Mouse (Mus musculus) embryo, embryonic 11 days (tissue): ENCODE results near the gene Deup1.

ENCODE experiments used
- DNase-seq: peaks from one replicate; pipeline ENCODE4 v3.0.0-alpha.2; 2015

Gene Deup1

GRCm38 (mm10) chr9:15531204-15531603 is 96.5 kb downstream of the Deup1 start:
- DNase-seq = no peak

DNA sequence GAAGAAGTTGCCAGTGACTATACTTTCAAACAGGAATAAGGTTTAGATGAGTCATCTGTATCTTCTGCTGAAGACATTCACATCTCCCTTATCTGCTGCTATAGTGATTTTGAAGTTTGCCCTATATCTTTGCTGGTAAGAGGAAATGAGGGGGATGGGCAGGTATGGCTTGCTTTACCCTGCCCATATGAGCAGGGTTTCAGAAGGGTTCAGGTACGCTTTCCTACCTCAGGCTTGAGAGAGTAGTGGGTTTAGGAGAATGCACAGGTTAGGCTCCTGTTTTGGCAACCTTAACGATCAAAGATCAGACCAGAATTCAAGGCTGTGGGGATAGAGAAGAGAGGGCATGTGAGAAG is 97.8 kb downstream of the Deup1 start:
- DNase-seq = no peak

GRCm38 (mm10) chr9:15529275-15529964 is 98.3 kb downstream of the Deup1 start:
- DNase-seq = no peak

DNA sequence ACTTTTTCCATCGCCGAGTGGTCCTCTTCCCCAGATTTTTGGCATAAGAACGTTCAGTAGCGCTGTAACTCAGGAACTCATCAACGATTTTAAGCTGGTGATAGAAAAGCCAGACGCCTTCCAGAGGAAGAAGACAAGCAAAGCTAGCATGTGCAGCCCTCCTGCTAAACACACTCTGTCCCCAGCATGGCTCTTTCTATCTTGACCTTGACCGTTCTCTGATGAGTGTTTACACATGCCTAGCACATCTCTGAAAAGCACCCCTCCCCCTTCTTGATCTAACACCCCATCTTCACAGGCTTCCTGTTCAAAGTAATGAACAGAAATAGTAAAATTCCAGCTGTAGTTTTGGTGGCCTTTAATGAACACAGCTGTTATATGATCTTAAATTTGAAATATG is 99.4 kb downstream of the Deup1 start:
- no peak for DNase-seq

- no peak for DNase-seq
Observed at GRCm38 (mm10) chr9:15527846-15528245, 99.9 kb downstream of the Deup1 start.

DNA sequence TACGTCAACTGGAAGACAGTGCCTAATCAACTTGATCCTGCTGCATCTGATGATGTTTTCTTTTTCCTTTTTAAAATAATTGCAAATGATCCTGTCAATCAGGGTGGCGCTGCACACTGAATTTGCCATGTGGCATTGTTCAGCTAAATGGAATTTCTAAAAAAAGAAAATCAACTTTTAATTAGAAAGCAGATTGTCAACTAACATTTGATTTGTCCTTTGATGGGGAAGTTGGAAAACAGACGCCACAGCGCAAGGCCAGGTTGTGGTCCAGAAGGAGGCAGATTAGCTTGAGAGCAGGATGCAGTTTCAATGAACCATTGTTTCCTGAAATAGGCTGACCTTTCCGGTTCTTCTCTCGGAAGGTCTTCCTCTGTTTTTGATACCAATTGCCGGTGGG is 101.2 kb downstream of the Deup1 start:
- no peak for DNase-seq

GRCm38 (mm10) chr9:15525246-15525645 is 102.5 kb downstream of the Deup1 start:
- DNase-seq = no peak

DNA sequence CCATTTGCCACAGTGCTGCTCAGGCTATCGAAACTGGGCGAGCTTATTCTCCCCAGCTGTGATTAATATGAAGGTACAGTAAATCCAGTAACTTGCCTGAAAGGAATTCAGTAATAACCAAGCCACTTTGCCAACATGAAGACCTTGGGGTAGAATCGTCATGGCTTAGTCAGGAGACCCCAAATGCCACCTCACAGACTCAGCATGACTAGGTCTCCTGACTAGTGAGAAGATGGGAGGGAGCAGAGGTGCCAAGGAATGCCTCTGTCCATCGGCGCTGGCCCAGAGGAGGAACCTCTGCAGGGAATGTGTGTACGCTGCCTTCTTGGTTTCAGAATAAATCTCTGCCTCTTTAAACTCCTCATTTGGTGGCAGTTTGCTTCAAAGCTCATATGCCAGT is 104.1 kb downstream of the Deup1 start:
- DNase-seq = no peak

- DNase-seq = no peak
Observed at GRCm38 (mm10) chr9:15522887-15523286, 104.8 kb downstream of the Deup1 start.

DNA sequence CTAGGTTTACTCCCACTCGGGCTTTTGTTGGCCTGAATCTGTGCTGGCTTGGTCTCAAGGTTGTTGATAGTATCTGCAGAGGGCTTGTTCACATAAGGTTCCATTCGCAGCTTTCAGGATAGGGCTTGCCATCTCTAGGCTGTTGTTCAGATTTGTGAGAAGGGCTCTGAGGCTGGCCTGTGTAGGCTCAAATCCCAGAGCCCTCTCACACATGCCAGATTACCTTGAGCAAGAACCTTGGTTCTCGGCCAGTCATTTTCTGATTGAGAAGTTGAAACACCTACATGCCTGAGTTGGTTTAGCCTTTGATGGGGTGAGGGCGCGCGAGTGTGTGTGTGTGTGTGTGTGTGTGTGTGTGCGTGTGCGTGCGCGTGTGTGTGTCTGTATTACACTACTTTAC is 105.4 kb downstream of the Deup1 start:
- DNase-seq = no peak

DNA sequence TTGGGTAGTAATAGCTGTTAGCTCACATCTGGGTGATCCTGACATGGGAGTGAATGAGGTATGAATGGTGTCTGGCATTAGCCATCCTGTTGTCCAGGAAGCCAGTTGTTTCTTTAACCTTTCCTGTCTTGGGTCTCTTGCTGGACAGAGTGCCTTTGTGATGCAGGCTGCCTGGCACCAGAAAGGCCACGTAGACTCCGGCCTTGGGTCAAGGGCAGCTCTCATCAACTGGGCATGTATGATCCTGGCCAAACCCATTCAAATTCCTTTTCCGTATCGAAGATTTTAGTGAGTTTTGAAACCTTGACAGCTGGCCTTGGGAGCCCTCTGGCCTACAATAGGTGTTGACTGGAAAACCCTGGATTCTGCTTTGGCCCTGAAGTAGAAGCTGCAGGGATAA is 109.8 kb downstream of the Deup1 start:
- no peak for DNase-seq

DNA sequence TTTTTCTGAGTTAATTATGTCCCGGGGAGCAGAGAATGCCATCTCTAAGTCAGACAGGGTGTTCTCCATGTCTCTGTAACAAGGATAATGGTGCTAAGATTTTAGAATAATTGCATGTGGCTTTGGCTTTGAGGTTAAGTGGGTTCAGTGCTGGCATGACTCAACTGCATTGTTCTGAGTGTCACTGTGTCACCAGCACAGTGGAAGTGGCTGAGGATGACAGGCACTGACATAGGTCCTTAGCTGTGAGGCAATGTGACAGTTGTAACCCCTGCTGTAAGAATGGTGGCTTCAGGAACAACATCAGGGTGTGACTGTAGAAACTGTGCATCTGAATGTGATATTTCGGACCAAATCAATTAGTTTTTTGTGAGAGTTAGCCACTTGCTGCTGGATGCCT is 111.7 kb downstream of the Deup1 start:
- no peak for DNase-seq

GRCm38 (mm10) chr9:15512918-15513317 is 114.8 kb downstream of the Deup1 start:
- no peak for DNase-seq

DNA sequence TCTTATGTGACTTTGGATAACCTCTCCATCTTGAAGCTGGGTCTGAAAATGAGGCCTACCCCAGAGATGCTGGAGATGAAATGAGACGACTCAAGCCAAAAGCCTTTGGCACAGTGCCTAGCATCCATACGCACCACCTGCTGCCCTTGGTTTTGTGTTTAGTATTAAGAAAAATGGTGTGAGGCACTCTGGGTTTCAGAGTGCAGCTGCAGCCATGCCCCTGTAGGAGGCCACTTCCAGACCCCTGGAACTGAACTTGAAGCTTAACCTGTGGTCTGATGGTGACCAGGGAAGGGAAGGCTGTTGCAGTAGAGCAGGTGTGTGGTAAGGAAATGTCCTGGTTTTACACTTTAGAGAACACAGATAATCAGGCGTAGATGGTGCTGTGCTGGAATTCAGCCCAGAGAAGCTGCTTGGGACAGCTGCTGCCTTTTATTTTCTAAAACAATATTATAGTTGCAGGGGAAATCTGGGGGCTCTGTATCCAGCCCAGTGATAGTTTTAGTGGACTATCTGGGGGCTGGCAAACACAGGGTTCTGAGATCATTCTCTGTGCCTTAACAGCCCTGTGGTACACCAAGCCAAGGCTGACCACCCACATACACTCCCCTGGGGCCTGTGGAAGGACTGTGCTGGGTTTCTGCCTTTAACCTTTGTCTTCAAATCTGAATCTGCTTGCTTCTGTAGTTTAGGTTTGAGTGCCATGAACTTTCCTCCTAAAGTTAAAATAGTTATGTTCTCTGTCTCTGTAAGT is 117.0 kb downstream of the Deup1 start:
- DNase-seq = no peak
